Mouse (Mus musculus) embryo, embryonic 10 days (tissue): ENCODE results near the gene Tmem156.
A peak's percentile ranks its signal among the peaks of the same experiment; 100 is the strongest.

Source experiments
- DNase-seq: peaks from one replicate; pipeline ENCODE4 v3.0.0-alpha.2; 2015; ENCODE audit warnings: low spot score

Tmem156 gene

GRCm38 (mm10) chr5:65047285-65047855 is 44.6 kb downstream of the Tmem156 start:
- no peak for DNase-seq

- no peak for DNase-seq
Measured at GRCm38 (mm10) chr5:65046442-65047284, 45.3 kb downstream of the Tmem156 start.

GRCm38 (mm10) chr5:65045642-65046370 is 46.1 kb downstream of the Tmem156 start:
- DNase-seq, result no peak

GRCm38 (mm10) chr5:65043407-65043895 is 48.5 kb downstream of the Tmem156 start:
- DNase-seq, result no peak

- peak; percentile 31 for DNase-seq
Measured at GRCm38 (mm10) chr5:65040463-65040862, 51.5 kb downstream of the Tmem156 start.

- no peak for DNase-seq
Measured at GRCm38 (mm10) chr5:65038811-65039571, 52.9 kb downstream of the Tmem156 start.

- DNase-seq, result no peak
Measured at GRCm38 (mm10) chr5:65038305-65038704, 53.6 kb downstream of the Tmem156 start.

- no peak for DNase-seq
Measured at GRCm38 (mm10) chr5:65036597-65036996, 55.3 kb downstream of the Tmem156 start.

GRCm38 (mm10) chr5:65028019-65028418 is 63.9 kb downstream of the Tmem156 start:
- DNase-seq, result no peak

GRCm38 (mm10) chr5:65026776-65027175 is 65.2 kb downstream of the Tmem156 start:
- DNase-seq, result no peak

- DNase-seq, result no peak
Measured at GRCm38 (mm10) chr5:65025916-65026315, 66.0 kb downstream of the Tmem156 start.

- DNase-seq, result no peak
Measured at GRCm38 (mm10) chr5:65024641-65025040, 67.3 kb downstream of the Tmem156 start.

GRCm38 (mm10) chr5:65022006-65022405 is 69.9 kb downstream of the Tmem156 start:
- DNase-seq, result no peak

GRCm38 (mm10) chr5:65019823-65020222 is 72.1 kb downstream of the Tmem156 start:
- DNase-seq, result no peak

- DNase-seq, result no peak
Measured at GRCm38 (mm10) chr5:65019109-65019508, 72.8 kb downstream of the Tmem156 start.

GRCm38 (mm10) chr5:65015508-65015907 is 76.4 kb downstream of the Tmem156 start:
- DNase-seq, result no peak

- DNase-seq, result no peak
Measured at GRCm38 (mm10) chr5:65011901-65012573, 79.9 kb downstream of the Tmem156 start.

GRCm38 (mm10) chr5:65006011-65006491 is 85.9 kb downstream of the Tmem156 start:
- DNase-seq, result no peak

GRCm38 (mm10) chr5:65005251-65005650 is 86.7 kb downstream of the Tmem156 start:
- DNase-seq, result no peak
